Mouse (Mus musculus) heart, embryonic 16.5 days (tissue): ENCODE data around the gene Fam71f1. TPM values are rescaled to one million over a fixed set of nuclear protein-coding genes. Genes with fewer than 3 reads are reported as not detected.

Source experiments
- ATAC-seq: fragments of 200-750 bp; cut with Nextera tagmentation; replicated peaks from 2 replicates; pipeline ENCODE4 v1.8.0; 2017; ENCODE audit warnings: moderate number of reproducible peaks; ENCODE audit not compliant: insufficient read depth, low FRiP score; ENCODE audit errors: extremely low read depth
- H3K27ac ChIP-seq: fragments of 300-500 bp; sonication (generic); 2 replicates; pipeline ENCODE4 v1.5.1; 2014; ENCODE audit warnings: mild to moderate bottlenecking, low read length, control low read depth, moderate library complexity
- H3K27me3 ChIP-seq: fragments of 300-500 bp; sonication (generic); 2 replicates; pipeline ENCODE4 v1.6.1; 2014; ENCODE audit warnings: low read length, mixed read lengths; ENCODE audit not compliant: control insufficient read depth, insufficient read depth
- H3K36me3 ChIP-seq: fragments of 300-500 bp; sonication (generic); 2 replicates; pipeline ENCODE4 v1.6.1; 2014; ENCODE audit not compliant: control insufficient read depth, insufficient read depth
- H3K4me1 ChIP-seq: fragments of 300-500 bp; sonication (generic); 2 replicates; pipeline ENCODE4 v1.6.1; 2014; ENCODE audit warnings: low read length, mixed read lengths; ENCODE audit not compliant: control insufficient read depth, insufficient read depth
- H3K4me2 ChIP-seq: fragments of 300-500 bp; sonication (generic); 2 replicates; pipeline ENCODE4 v1.6.1; 2014; ENCODE audit warnings: low read depth, mild to moderate bottlenecking, control low read depth, low read length
- H3K4me3 ChIP-seq: fragments of 300-500 bp; sonication (generic); 2 replicates; pipeline ENCODE4 v1.5.1; 2014; ENCODE audit warnings: mild to moderate bottlenecking, control low read depth, low read length
- H3K9ac ChIP-seq: fragments of 300-500 bp; sonication (generic); 2 replicates; pipeline ENCODE4 v1.6.1; 2014; ENCODE audit warnings: low read length, control low read depth
- H3K9me3 ChIP-seq: fragments of 300-500 bp; sonication (generic); replicated peaks from 2 replicates; pipeline ENCODE4 v1.6.1; 2016; ENCODE audit warnings: low read length; ENCODE audit not compliant: control insufficient read depth
- WGBS: fragments of 180-500 bp; shearing (Covaris S2); extraction: QIAGEN DNeasy Blood & Tissue Kit; methylation state at CpG from one replicate; pipeline ENCODE4 v1.1.7; 2014; 5-methylcytosine and 5-hydroxymethylcytosine counted together
- polyA plus RNA-seq: library from polyadenylated mRNA; unstranded; fragments of >200 nt; fragmentation: Nextera tagmentation; extraction: Ambion mirVana; gene quantifications from 2 replicates; pipeline ENCODE4 v1.2.1, GENCODE M21; 2015

Gene Fam71f1
- polyA plus RNA-seq, 1 experiment from 2014 or later, result not detected

DNA sequence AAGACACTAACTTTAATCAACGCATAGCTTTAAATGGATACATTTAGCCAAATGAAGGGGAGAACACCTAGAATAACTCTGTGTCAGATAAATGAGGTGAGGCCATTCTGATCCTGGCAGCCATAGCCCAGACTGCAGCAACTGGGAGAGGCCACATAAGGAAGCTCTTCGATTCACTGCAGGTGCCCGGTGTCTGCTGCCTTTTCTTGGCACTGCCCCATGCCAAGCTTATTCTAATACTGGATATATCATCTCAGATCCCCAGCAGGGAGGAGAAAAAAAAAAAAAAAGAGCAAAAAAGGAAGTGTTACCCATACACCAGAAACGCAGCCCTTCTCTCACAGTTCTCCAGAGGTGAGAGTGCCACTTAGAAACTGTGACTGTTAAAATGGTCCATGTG, 58.4 kb downstream of the Fam71f1 start:
- no peaks in the 10 kb centered on the region for H3K4me1 ChIP-seq
- no peak overlapping the region for H3K4me2 ChIP-seq
- no peak overlapping the region for H3K27ac ChIP-seq
- WGBS, result 85% methylated on average over 4 of the region's 4 CpGs
- H3K27me3 ChIP-seq, result no peaks in the 10 kb centered on the region
- H3K36me3 ChIP-seq, result peaks cover 40% of the 10 kb centered on the region
- H3K4me3 ChIP-seq, result no peak overlapping the region
- ATAC-seq, result no peak
- no peak overlapping the region for H3K9ac ChIP-seq
- no peaks in the 10 kb centered on the region for H3K9me3 ChIP-seq

DNA sequence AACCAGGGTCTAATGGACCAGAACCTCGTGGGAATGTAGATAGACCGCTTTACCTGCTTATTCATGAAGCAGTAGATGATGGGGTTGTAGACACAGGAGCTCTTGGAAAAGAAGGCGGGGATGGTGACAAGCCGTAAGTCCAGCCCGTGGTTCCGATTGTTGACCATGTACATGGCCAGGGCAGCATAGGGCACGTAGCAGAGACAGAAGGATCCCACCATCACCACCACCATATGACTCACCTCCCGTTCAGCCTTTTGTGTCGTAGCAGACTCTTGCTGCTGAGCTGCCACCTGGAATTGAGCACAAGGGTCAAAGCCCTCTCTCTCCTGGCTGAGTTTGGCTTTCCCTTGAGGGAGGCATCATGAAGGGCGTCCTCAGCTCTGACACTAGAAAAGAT, 59.7 kb downstream of the Fam71f1 start:
- H3K9ac ChIP-seq, result no peak overlapping the region
- 93% methylated on average over 10 of the region's 10 CpGs for WGBS
- H3K27ac ChIP-seq, result no peak overlapping the region
- H3K27me3 ChIP-seq, result no peaks in the 10 kb centered on the region
- no peaks in the 10 kb centered on the region for H3K9me3 ChIP-seq
- no peaks in the 10 kb centered on the region for H3K4me1 ChIP-seq
- H3K4me2 ChIP-seq, result no peak overlapping the region
- H3K36me3 ChIP-seq, result peaks cover 31% of the 10 kb centered on the region
- no peak for ATAC-seq
- no peak overlapping the region for H3K4me3 ChIP-seq

DNA sequence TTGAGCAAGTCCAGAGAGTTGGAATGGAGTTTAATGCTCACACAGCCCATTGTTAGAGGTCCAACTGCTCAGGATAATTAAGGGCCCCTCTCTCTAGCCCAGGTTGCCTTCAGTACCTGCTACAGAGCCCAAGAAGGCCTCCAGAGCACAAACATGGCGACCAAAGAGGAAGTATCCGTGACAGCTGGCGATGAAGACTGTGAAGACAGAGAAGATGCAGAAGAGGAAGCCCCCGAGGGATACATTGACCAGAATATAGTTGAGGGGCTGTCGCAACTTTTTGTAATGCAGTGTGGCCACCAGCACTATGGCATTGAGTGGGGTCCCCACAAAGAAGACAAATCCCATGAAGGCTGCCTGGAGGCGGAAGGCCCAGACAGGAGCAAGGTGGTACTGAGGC, 61.0 kb downstream of the Fam71f1 start:
- Histone ChIP-seq H3K4me3 (no peak overlapping the region), H3K27me3 (no peaks in the 10 kb centered on the region), H3K9ac (no peak overlapping the region), H3K9me3 (no peaks in the 10 kb centered on the region), H3K36me3 (peaks cover 21% of the 10 kb centered on the region), H3K4me2 (no peak overlapping the region), H3K4me1 (no peaks in the 10 kb centered on the region), H3K27ac (no peak overlapping the region)
- 87% methylated on average over 6 of the region's 6 CpGs for WGBS
- ATAC-seq, result no peak

DNA sequence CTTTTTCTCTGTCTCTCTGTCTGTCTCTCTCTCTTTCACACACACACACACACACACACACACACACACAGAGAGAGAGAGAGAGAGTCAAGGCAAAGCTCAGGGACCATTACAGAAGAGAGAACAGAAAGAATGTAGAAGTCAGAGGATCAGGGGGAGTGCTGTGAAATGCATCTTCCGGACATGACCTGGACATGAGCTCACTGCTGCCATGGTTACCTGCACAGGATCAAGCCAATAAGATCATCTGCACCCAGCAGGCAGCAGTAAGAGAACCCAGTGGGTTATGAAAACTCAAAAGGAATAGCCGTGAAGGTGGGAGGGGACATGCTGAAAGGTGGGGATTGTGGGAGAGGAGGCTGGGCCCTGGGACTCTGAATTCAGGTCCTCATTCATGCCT, 63.5 kb downstream of the Fam71f1 start:
- Histone ChIP-seq H3K4me1 (peaks cover 4% of the 10 kb centered on the region), H3K4me3 (no peak overlapping the region), H3K9ac (no peak overlapping the region), H3K9me3 (no peaks in the 10 kb centered on the region), H3K27me3 (peaks cover 2% of the 10 kb centered on the region; the same call in 1 of the 2 replicates), H3K27ac (no peak overlapping the region), H3K4me2 (no peak overlapping the region), H3K36me3 (peaks cover 4% of the 10 kb centered on the region; the same call in 1 of the 2 replicates)
- no peak for ATAC-seq
- 77% methylated on average over 2 of the region's 2 CpGs for WGBS

Other genes with a start within 250 kb of the Fam71f1 start
- gene Rbm28, start 154.1 kb upstream of the Fam71f1 start, polyA plus RNA-seq, result 23.5 and 26.1 TPM in 2 replicates
- 1.1 and 1.2 TPM in 2 replicates for gene Prrt4, start 139.6 kb upstream of the Fam71f1 start, polyA plus RNA-seq
- gene Impdh1, start 102.8 kb upstream of the Fam71f1 start, polyA plus RNA-seq, result 42.7 and 48.4 TPM in 2 replicates
- gene Hilpda, start 46.7 kb upstream of the Fam71f1 start, polyA plus RNA-seq, result 23.4 and 25.4 TPM in 2 replicates
- 0.29 TPM in 1 of 2 replicates, not detected in the other for gene Fam71f2, start 39.5 kb upstream of the Fam71f1 start, polyA plus RNA-seq
- gene Calu, start 28.9 kb downstream of the Fam71f1 start, polyA plus RNA-seq, result 403 and 405 TPM in 2 replicates
- gene Opn1sw, start 69.3 kb downstream of the Fam71f1 start, polyA plus RNA-seq, result 0.62 and 0.76 TPM in 2 replicates
- gene Ccdc136, start 77.2 kb downstream of the Fam71f1 start, polyA plus RNA-seq, result 21.6 and 22.7 TPM in 2 replicates
- 38.3 and 50.0 TPM in 2 replicates for gene Flnc, start 114.1 kb downstream of the Fam71f1 start, polyA plus RNA-seq
- gene Atp6v1f, start 148.6 kb downstream of the Fam71f1 start, polyA plus RNA-seq, result 197 and 199 TPM in 2 replicates
- not detected in 2 replicates for gene Atp6v1fnb, start 152.3 kb downstream of the Fam71f1 start, polyA plus RNA-seq
- gene Kcp, start 188.8 kb downstream of the Fam71f1 start, polyA plus RNA-seq, result 9.2 and 9.5 TPM in 2 replicates
- gene Irf5, start 207.5 kb downstream of the Fam71f1 start, polyA plus RNA-seq, result 5.4 and 5.7 TPM in 2 replicates